Mouse (Mus musculus): Measurements from ENCODE around the gene Zic3.

The Zic3 gene

DNA sequence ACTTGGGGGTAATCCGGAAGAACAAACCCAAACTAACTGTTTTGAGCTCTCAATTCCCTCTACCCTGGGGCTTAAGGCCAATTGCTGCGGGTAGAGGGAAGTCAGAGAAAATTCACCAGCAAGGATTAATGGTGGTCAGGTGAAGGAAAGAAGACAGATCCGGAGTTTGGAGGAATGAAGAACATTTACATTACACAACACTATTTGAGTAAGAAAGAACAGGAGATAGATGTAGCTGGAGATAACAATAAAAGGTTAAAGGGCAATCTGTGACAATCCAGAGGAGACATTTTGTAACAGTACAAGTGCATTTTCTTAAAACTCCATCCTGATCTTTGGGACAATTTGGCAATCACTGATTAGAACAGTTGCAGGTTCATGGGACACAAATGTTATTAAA, 19.4 kb downstream of the Zic3 start:
- no peak for DNase-seq (ENCODE audit: low read depth, low spot score)

DNA sequence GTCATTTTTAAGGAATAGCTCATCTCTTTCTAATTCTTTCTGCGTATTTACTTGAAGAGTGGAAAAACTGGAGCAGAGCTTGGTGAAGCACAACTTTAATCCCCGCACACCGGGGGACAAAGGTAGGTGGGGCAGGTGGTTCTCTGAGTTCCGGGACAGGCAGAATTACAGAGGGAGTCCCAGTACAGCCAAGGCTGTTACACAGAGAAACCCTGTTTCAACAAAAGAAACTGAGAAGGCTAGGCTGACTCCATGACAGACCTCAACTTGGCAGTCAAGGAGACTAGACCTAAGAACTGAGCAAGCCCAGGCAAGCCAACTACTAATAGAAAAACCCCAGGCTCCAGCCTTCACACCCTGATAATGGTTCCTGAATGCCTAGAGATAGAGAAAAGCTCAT, 20.0 kb downstream of the Zic3 start:
- no peak for DNase-seq (ENCODE audit: low read depth, low spot score)
